Mouse (Mus musculus) T-helper 17 cell (primary cell): ENCODE results near the gene Disp2.

Source experiments
- in situ Hi-C, 2 experiments: fragments of 300-600 bp; cut with MboI, MseI; formaldehyde crosslinking; loops; 1 replicate in 1 of 2; 2 replicates in 1 of 2; pipeline ENCODE4 v1.15.1; 2025; ENCODE audit warnings: high pct_unique_total_duplicates in 2 of 2

The Disp2 gene

DNA sequence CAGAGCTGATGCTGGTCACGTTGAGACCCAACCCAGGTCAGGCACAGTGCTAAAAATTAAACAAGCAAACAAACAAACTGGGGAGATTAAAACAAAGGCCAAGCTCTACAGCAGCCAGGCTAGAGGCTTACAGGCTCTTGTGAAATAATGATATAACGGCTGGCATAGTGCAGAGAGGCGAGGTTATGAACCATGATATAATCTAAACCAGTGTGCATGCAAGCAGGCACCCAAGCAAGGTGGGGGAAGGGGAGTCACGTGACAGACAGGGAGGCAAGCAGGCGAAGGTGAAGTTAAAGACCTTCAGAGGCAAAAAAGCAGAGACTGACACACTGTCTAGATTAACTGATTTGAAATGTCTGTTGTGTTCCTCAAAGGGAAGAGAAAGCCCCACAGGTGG, 3.6 kb downstream of the Disp2 start:
- in situ Hi-C loops: no loop called here

GRCm38 (mm10) chr2:118783663-118784062, 4.1 kb downstream of the Disp2 start:
- in situ Hi-C loops: no loop called here

GRCm38 (mm10) chr2:118786525-118786924, 7.0 kb downstream of the Disp2 start:
- in situ Hi-C loops: no loop called here

DNA sequence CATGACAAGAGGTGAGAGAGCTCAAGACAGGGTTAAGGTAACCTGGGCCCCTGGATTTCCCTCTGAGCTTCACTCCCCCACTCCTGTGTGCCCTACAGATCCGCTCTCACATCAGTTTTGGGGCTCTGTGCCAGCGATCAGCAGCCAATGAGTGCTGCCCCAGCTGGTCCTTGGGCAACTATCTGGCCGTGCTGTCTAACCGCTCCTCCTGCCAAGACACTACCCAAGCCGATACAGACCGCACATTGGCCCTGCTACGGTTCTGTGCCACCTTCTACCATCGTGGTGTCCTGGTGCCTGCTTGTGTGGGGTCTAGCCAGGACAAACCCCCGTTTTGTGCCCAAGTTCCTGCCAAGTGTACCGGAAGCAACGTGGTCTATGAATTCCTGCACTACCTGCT, 10.0 kb downstream of the Disp2 start:
- in situ Hi-C loops: no loop called here

GRCm38 (mm10) chr2:118790221-118790550, 10.7 kb downstream of the Disp2 start:
- in situ Hi-C loops: loop anchor here in 1 of 2 experiments (5.0 kb wide), 1 partner anchor 92 kb away; no protein-coding TSS in a partner anchor

GRCm38 (mm10) chr2:118790551-118791525, 11.3 kb downstream of the Disp2 start:
- in situ Hi-C loops: loop anchor here in 1 of 2 experiments (5.0 kb wide), 1 partner anchor 91 kb away; no protein-coding TSS in a partner anchor

DNA sequence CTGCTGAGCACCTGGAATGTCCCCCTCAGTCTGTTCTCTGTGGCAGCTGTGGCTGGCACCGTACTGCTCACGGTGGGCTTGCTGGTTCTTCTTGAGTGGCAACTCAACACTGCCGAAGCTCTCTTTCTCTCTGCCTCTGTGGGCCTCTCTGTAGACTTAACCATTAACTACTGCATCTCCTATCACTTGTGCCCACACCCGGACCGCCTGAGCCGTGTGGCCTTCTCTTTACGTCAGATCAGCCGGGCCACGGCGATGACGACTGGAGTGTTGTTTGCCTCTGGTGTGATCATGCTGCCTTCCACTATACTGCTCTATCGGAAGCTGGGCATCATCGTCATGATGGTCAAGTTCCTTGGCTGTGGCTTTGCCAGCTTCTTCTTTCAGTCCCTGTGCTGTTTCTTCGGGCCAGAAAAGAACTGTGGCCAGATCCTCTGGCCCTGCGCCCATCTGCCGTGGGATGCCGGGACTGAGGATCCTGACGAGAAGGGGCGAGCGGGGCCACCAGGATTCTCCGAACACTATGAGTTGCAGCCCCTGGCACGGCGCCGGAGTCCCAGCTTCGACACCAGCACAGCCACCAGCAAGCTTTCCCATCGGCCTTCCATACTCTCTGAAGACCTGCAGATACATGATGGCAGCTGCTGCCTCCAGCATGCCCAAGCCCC, 12.2 kb downstream of the Disp2 start:
- in situ Hi-C loops: loop anchor here in 1 of 2 experiments (5.0 kb wide), 1 partner anchor 91 kb away; no protein-coding TSS in a partner anchor

- in situ Hi-C loops: loop anchor here in 1 of 2 experiments (5.0 kb wide), 1 partner anchor 90 kb away; no protein-coding TSS in a partner anchor
Measured at GRCm38 (mm10) chr2:118792259-118792613, 12.7 kb downstream of the Disp2 start.

DNA sequence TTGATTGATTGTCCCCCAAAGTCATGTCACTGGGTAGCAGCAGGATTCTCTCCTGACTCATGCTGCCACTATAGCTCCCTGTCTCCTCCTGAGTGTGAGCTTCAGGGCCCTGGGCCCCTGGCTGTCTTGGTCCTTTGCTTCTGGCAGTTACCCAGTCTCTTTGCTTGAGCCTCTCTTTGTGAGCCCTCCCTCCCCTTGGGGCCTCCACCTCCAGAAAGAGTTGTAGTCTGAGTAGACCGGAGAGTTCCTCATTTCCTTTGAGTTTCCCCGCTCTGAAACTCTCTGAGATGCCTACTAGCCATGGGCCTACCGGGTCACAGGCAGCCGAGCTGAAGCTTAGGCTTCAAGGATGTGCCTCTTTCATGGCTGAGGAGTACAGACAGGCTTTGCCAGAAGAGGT, 14.1 kb downstream of the Disp2 start:
- in situ Hi-C loops: loop anchor here in 1 of 2 experiments (5.0 kb wide), 1 partner anchor 89 kb away; no protein-coding TSS in a partner anchor

DNA sequence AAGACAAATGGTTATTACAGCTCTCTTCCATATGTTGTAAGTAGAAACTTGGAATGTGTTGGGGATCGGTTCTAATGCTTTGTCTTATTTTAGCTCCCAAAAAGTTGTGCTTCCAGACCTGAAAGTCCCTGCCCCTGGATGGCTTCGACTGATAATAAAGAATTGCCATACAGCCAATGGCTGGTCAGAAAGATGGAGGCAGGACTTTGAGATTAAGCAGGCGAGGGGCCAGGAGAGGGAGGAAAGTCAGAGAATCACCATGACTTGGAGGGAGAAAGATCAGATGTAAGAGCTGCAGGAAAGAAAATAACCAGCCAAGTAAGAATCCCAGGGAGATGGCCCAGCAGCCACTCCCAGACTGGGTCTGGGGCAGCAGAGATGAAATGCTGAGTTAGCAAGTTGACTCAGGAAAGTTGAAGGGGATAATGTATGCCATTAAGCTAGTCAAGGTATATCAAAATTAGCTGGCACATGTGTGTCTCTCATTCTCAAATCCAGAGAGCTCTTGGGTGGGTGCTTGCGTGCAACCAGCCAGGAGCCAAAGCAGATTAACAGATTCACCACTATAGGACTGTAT, 23.1 kb downstream of the Disp2 start:
- in situ Hi-C loops: loop anchor here in 1 of 2 experiments (10.0 kb wide), 1 partner anchor 1778 kb away; no protein-coding TSS in a partner anchor

DNA sequence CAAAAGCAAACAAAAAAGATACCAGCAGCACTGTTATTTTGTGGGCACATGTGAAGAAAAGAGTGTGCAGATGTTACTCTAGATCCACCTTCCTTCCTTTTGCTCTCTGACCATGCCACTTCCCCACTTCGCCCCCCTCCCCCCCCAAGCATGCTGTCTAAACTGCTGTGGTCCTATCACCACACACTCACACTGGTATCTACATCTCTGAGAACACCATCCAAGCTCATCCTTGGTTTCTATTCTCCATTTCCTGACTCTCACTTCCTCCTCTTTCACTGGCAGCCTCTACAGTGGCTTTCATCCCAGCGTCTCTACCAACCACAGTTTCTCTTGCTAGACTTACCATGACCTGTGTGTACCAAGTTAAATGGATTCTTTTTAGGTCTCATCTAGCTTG, 25.0 kb downstream of the Disp2 start:
- in situ Hi-C loops: loop anchor here in 1 of 2 experiments (10.0 kb wide), 1 partner anchor 1780 kb away; no protein-coding TSS in a partner anchor

DNA sequence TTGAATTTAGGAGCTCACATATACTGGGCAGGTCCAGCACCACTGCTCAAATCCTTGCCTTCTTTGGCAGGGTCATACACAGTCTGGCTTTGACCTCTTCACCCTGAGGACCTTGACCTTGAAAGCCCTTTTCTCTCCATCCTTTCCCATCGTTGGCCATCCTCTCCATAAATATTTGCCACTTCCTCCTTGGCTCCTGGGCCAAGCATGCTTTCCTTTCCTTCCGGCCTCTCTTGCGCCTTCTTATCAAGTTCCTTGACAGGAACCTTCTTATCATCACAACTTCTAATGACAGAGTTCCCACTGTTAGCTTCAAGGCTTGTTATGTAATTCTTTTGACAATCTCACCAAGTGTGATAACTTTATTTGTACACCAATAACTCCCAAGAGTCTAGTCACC, 25.6 kb downstream of the Disp2 start:
- in situ Hi-C loops: loop anchor here in 1 of 2 experiments (10.0 kb wide), 1 partner anchor 1780 kb away; no protein-coding TSS in a partner anchor

DNA sequence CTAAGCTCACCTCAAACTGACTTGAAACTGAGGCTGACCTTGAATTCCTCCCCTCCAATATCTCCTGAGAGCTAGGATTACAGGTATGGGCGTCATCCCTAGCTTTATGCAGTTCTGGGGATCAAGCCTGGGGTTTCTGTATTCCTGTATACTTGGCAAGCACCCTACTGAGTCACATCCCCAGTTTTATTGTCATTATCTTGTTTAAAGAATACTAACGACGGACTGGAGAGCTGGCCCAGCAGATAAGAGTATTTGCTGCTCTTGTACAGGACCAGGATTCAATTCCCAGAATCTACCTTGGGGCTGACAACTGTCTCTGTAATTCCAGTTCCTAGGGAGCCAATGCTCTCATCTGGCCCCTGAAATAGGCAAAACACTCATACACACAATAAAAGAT, 26.2 kb downstream of the Disp2 start:
- in situ Hi-C loops: loop anchor here in 1 of 2 experiments (10.0 kb wide), 1 partner anchor 1781 kb away; no protein-coding TSS in a partner anchor

- in situ Hi-C loops: loop anchor here in 1 of 2 experiments (10.0 kb wide), 1 partner anchor 1782 kb away; no protein-coding TSS in a partner anchor
Measured at GRCm38 (mm10) chr2:118806860-118807259, 27.3 kb downstream of the Disp2 start.

GRCm38 (mm10) chr2:118810861-118811260, 31.3 kb downstream of the Disp2 start:
- in situ Hi-C loops: no loop called here

- in situ Hi-C loops: no loop called here
Measured at GRCm38 (mm10) chr2:118812724-118813123, 33.2 kb downstream of the Disp2 start.

- in situ Hi-C loops: no loop called here
Measured at GRCm38 (mm10) chr2:118813981-118814836, 34.7 kb downstream of the Disp2 start, which contains the start of gene Knstrn. Gene Knstrn, plus strand, starts transcription at chr2:118814003.

- in situ Hi-C loops: no loop called here
Measured at GRCm38 (mm10) chr2:118822800-118823199, 43.3 kb downstream of the Disp2 start.

DNA sequence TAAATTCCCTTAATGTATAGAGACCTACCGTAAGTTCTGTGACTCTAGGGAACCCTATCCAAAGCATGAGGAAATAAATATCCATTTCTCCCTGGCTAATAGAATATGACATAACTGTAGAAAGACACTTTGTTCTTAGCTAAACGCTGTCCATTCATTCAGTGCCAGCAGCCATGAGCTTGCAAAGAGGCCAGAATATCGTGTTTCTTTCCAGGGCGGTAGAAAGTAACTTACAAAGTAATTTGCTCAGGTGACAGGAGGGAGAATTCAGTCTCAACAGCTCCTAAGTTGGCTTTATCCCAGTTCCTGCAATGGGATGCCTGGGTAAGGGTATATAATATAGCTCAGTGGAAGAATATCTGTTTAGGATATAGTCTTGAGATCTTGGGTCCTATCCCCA, 44.9 kb downstream of the Disp2 start:
- in situ Hi-C loops: no loop called here

GRCm38 (mm10) chr2:118829096-118829495, 49.6 kb downstream of the Disp2 start:
- in situ Hi-C loops: loop anchor here in 1 of 2 experiments (25.0 kb wide), 1 partner anchor 892 kb away; no protein-coding TSS in a partner anchor
